Mouse (Mus musculus) lung, postnatal 36 days (tissue): Measurements from ENCODE around the gene Itgb4.
"Not testable (repeated sequence)": the region's sequence is repeated elsewhere in the genome, so short reads cannot be mapped to it uniquely, and the experiment has no call there.

ENCODE experiments used
- DNase-seq: peaks from one replicate; pipeline ENCODE4 v3.0.0; 2022; ENCODE audit warnings: mixed read lengths

Itgb4 gene

GRCm38 (mm10) chr11:116009661-116010060, 35.2 kb downstream of the Itgb4 start:
- no peak for DNase-seq

DNA sequence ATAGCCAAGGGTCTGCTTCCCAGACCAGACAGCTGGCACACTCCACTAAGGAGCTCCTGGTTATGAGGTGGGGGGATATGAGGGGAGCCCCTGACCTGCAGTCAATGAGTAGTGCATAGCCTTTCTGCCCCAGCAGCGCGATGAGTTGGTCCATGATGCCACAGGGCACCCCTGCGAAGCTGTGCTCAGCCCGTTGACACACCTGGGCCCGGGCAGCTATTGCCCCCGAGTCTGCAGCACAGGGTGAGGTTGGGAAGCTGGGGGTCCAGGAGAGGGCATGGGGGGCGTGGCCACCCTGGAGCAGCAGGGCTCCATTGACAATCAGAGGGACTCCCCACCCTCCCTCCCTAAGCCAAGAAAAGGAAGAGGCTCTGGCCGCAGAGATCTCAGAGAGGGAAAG, 35.6 kb downstream of the Itgb4 start:
- DNase-seq: no peak

GRCm38 (mm10) chr11:116010948-116011347, 36.4 kb downstream of the Itgb4 start:
- DNase-seq: no peak

GRCm38 (mm10) chr11:116011529-116012261, 37.2 kb downstream of the Itgb4 start:
- DNase-seq: no peak

DNA sequence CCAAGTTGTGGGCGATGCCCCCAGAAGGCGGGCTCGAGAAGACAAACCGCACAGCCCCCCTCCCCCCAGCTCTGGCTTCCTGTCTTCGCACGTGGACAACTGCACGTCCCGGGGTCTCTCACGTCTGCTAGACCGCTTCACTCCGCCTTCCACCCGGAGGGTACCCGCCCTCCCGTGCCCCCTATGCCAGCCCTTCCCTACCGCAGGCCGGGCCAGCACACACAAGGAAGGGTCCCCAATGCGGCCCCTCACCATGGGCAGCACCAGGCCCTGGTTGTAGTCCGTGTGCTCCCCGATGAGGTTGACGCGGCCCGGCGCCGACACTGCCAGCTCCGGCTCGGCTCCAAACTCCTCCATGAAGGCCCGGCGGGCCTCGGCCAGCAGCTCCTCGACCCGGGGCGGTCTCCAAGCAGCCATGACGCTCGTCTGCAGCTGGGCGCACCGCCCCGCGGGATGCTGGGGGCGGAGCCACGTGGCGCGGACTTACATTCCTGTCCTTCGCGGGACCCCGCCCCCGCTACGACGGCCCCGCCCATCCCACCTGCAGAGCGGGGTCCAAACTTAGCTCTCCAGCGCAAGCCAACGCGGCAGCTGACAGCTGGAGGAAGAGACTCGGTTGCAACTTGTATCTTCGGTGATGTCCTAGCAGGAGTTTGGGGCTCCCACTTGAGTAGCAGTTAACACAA, 37.9 kb downstream of the Itgb4 start, which contains the start of gene Galk1:
Gene Galk1 (minus strand): TSS at position 458 of the 686 bp plus-strand sequence.
- DNase-seq: peak; percentile 95

DNA sequence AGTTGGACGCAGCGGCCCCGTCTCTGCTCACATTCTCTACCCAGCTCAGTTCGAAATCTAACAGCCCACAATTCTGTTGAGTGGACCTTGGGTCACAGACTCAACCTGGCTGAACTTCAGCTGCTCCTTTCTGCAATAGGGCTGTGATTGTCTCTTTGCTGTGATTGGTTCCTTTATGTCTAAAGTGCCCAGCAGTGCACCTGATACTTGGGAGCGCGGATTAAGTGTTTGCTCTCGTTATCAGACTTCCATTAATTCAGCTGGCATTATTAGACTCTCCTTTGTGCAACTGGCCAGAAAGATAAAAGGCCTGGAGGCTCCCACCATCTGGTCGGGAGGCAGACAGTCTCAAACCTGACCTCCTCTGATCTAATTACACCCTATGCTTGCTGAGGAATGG, 40.3 kb downstream of the Itgb4 start:
- DNase-seq: peak; percentile 67

GRCm38 (mm10) chr11:116018106-116018505, 43.6 kb downstream of the Itgb4 start:
- DNase-seq: peak; percentile 82

DNA sequence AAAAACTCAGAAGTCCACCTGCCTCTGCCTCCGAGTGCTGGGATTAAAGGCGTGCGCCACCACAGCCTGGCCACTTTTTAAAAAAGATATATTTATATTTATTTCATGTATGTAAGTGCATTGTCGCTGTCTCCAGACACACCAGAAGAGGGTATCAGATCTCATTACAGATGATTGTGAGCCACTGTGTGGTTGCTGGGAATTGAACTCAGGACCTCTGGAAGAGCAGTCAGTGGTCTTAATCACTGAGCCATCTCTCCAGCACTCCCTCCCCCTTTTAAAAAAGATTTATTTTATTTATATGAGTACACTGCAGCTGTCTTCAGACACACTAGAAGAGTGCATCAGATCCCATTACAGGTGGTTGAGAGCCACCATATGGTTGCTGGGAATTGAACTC, 44.4 kb downstream of the Itgb4 start:
- DNase-seq: not testable (repeated sequence)

GRCm38 (mm10) chr11:116019360-116019791, 44.9 kb downstream of the Itgb4 start:
- no peak for DNase-seq

DNA sequence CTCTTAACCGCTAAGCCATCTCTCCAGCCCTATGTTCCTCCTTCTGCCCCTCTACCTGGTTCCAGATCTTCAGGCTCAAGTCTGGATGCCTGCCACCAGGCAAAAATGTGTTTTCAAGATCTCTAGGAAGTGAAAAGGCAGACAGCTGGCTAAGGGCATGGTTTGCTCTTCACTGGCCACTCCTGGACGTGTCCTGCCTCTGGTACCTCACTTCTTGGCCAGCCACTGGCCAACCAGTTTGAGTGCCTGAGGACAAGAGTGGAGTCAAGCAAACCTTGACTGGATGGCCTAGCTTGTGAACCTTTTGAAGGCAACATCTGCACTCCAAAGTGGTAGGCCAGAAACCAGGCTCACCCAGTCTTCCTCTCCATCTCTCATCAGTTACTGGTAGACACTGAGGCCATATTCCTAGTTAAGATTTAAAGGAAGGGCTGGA, 45.5 kb downstream of the Itgb4 start:
- no peak for DNase-seq

DNA sequence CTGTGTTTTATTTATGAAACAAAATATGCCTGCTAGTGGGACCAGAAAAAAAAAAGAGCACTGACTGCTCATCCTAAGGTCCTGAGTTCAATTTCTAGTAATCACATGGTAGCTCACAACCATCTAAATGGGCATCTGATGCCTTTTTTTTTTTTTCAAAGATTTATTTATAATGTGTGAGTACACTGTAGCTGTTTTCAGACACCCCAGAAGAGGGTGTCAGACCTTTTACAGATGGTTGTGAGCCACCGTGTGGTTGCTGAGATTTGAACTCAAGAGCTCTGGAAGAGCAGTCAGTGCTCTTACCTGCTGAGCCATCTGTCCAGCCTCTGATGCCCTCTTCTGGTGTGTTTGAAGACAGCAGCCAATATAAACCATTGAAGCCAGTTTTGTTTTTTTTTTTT, 46.0 kb downstream of the Itgb4 start:
- no peak for DNase-seq

DNA sequence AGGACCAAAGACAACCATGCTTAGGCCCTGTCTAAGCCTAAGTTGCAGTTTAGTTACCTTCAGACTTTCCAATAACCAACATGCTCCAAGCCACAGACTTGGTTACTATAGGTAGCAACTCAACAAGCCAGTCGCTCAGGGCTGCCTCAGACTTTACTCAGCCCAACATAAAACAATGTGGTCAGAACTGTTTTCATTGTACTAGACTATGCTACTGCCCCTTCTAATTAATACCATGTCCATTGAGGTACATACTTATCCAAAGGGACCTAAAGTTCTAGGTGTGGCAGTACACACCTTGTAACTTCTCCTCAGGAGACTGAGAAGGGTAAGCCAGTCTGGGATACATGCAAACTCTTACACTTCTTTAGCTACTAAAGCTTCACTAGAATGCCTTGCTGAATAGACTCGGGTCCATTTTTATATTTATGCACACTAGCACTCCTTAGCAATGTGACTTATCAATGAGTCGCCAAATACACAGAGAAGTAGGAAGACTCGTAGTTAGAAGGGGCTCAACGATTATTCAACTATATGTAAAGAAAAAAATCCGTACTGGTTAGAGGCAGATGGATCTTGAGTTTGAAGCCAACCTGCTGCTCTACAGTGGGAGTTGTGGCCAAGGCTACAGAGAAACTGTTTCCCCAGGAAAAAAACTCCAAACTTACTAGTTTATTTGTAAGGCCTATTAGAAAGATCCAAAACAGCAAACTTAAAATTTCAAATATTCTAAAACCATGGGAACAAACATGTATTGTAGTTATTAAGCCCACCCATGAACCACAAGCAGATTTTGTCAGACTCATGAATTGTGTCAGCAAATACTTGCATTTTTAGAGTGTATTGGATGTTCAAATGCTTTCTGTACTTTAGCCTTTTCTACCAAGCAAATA, 47.1 kb downstream of the Itgb4 start:
- no peak for DNase-seq

GRCm38 (mm10) chr11:116022256-116022780, 47.8 kb downstream of the Itgb4 start:
- no peak for DNase-seq

- not testable (repeated sequence) for DNase-seq
These were observed 48.7 kb downstream of the Itgb4 start for GRCm38 (mm10) chr11:116023074-116023770.

- peak; percentile 85 for DNase-seq
These were observed 49.4 kb downstream of the Itgb4 start for GRCm38 (mm10) chr11:116023771-116024355.

GRCm38 (mm10) chr11:116024356-116024808, 49.9 kb downstream of the Itgb4 start:
- DNase-seq: peak; percentile 98

GRCm38 (mm10) chr11:116025056-116025845, 50.7 kb downstream of the Itgb4 start:
- DNase-seq: no peak

DNA sequence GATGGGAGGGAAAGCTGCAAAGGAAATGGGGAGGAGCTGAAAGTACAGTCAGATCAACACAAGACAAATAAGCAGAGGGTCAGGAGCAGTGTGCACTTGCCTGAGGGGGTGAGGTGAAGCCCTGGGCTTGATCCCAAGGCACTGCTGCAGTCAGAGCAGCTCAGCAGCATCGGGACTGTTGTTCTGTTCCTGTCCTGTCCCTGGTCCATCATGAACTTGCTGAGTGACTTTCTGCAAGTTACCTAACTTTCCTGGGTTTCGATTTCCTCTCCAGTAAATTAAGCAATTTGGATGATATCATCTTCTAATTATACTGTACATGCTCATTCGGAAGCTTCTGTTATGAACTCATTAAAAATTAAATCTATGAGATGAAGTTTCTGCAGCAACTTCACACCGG, 53.2 kb downstream of the Itgb4 start, which contains the start of gene H3f3b:
Gene H3f3b (minus strand): TSS at position 207 of the 400 bp plus-strand sequence.
- no peak for DNase-seq

- DNase-seq: no peak
These were observed 53.8 kb downstream of the Itgb4 start for GRCm38 (mm10) chr11:116028177-116028865.
